Mouse (Mus musculus) mature B cell (primary cell): ENCODE results near the gene Yju2.

ENCODE experiments used
- in situ Hi-C: fragments of 300-500 bp; cut with MboI; formaldehyde crosslinking; loops from 2 replicates; pipeline ENCODE4 v1.14.3; 2019

The Yju2 gene

GRCm38 (mm10) chr17:56006956-56007355 is 48.1 kb downstream of the Yju2 start:
- in situ Hi-C loops: no loop called here

- in situ Hi-C loops: no loop called here
Observed at GRCm38 (mm10) chr17:56007444-56008355, 48.8 kb downstream of the Yju2 start.

GRCm38 (mm10) chr17:56008356-56009087 is 49.6 kb downstream of the Yju2 start:
- in situ Hi-C loops: no loop called here

DNA sequence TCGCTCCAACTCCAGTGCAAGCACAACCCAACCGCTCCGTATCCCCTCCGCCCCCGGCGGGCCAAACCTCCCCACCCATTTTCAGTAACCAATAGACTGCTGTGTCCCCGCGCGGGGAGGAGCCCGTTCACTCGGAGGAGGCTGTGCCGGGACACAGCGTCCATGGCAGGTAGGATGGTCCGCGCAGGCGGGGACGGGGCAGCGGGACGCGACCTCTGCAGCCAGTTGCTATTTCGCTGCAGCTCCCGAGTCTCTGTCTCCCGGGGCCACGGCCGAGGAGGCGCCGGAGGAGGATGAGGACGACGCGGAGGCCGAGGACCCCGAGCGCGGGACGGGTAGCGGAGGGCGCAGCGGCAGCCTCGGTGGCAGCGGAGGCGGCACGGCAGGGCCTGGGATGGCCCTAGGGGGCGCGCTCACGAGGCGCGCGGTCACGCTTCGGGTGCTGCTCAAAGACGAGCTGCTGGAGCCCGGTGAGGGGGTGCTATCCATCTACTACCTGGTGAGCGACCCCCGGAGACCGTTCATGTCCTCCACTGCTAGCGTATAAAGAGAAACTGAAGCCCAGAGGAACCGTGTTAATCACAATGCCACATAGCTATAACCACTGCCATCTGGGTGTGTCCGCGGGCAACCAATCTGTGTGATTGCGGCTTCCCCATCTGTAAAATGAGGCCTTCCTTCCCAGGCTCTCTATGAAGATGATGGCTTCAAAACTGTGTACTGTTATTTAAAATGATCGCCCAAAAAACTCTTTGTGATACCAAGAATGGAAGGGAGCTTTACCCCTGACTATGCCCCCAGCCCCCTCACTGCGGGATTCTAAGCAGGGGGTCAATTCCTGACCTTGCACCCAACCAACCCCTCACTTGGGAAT is 50.4 kb downstream of the Yju2 start:
- in situ Hi-C loops: no loop called here

GRCm38 (mm10) chr17:56009962-56010240 is 51.0 kb downstream of the Yju2 start:
- in situ Hi-C loops: no loop called here

DNA sequence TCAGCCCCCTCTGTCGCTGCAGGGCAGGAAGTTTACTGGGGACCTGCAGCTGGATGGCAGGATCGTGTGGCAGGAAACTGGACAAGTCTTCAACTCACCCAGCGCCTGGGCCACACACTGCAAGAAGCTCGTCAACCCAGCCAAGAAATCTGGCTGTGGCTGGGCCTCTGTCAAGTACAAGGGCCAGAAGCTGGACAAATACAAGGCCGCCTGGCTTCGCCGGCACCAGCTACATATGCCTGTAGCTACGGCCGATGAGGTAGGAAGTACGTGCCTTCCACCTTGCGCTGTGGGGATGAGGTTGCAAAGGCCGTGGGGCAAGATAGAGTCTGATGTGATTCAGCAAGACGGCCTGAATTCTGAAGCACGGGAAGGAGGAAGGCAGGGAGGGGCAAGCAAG is 51.4 kb downstream of the Yju2 start:
- in situ Hi-C loops: no loop called here

GRCm38 (mm10) chr17:56010681-56011080 is 51.8 kb downstream of the Yju2 start:
- in situ Hi-C loops: no loop called here

GRCm38 (mm10) chr17:56011441-56011840 is 52.5 kb downstream of the Yju2 start:
- in situ Hi-C loops: no loop called here

- in situ Hi-C loops: no loop called here
Observed at GRCm38 (mm10) chr17:56015293-56015692, 56.4 kb downstream of the Yju2 start.

- in situ Hi-C loops: no loop called here
Observed at GRCm38 (mm10) chr17:56016382-56016781, 57.5 kb downstream of the Yju2 start.

- in situ Hi-C loops: no loop called here
Observed at GRCm38 (mm10) chr17:56016793-56017785, 58.2 kb downstream of the Yju2 start.

DNA sequence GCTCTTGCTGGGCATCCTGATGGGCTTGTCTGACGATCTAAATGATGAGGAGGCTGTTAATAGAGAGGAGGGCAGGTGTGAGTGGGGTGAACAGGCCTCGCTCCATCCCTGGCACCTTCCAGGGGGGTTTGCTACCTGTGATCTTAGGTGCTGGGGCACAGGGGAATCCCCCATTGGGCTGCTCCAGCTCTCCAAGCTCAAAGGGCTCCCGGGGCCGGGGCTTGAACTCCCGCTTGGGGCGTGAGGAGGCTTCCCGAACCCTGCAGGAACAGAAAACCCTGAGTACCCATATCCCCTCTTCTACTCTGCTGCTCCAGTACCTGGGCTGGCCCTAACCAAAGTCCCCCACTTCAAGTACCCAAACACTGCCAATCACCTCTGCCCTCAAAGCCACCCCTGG is 58.9 kb downstream of the Yju2 start:
- in situ Hi-C loops: no loop called here
